Mouse (Mus musculus): ENCODE data around the gene Tmem189.

Gene Tmem189

GRCm38 (mm10) chr2:167701472-167701871 is 11.8 kb upstream of the Tmem189 start:
- no peak for DNase-seq (ENCODE audit: low spot score)

DNA sequence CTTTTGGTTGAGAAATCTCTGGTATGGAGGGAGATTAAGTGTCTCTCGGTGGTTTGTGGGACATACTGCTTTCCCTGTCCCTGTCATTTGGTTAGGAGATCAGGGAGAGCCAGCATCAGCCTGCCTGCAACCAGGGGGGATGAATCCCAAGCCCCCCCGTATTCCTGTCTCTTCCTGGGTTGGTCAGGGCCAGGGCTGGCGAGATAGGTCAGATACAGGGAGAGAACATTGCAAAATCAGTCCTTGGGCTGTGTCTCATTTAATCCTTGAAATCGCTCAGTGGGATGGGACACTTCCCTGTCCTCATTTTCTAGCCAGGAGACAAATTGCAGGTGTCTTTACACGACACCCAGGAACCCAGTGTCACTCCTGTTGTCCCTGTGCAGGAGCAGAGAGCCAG is 10.4 kb upstream of the Tmem189 start:
- no peak for DNase-seq (ENCODE audit: low spot score)

GRCm38 (mm10) chr2:167697902-167698301 is 8.3 kb upstream of the Tmem189 start:
- DNase-seq (ENCODE audit: low spot score) = no peak

GRCm38 (mm10) chr2:167696143-167696542 is 6.5 kb upstream of the Tmem189 start:
- no peak for DNase-seq (ENCODE audit: low spot score)

DNA sequence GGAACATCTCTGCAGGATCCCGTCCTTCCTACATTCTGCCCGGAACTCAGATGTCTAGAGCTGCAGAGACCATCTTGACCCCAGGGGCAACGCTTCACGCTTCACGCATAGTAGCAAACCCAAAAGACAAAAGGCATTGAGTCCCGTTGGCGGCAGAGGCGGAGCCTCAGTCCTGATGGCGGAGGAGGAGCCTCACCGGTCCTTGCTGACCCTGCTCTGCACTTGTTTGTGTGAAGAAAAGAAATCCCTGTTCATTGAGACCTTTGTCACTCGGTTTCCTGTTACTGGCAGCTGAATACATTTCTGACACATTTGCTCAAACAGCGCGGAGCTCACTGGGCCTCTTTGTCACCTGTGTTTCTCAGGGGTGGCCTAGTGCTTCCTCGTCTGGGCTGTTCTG is 5.9 kb upstream of the Tmem189 start:
- DNase-seq (ENCODE audit: low spot score) = no peak

GRCm38 (mm10) chr2:167694963-167695362 is 5.3 kb upstream of the Tmem189 start:
- DNase-seq (ENCODE audit: low spot score) = no peak

- no peak for DNase-seq (ENCODE audit: low spot score)
These were observed 4.6 kb upstream of the Tmem189 start for GRCm38 (mm10) chr2:167694244-167694643.

DNA sequence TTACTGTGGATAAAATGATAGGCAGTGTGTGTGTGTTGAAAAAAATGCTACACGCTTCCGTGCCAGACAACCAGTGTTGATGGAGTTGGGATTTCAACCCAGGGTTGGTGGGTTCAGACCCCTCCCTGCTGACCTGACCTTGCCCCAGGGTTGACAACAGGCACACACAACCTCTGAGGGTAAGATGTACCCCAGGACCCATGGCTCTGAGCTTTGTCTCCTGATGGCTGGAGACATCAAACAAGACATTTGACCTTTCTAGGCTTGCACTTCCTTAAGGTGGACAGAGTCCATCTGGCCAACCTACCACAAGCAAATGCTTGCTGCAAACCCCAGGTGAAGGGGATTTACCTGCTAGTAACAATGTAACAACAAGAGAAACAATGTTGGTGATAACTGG is 3.9 kb upstream of the Tmem189 start:
- DNase-seq (ENCODE audit: low spot score) = no peak

DNA sequence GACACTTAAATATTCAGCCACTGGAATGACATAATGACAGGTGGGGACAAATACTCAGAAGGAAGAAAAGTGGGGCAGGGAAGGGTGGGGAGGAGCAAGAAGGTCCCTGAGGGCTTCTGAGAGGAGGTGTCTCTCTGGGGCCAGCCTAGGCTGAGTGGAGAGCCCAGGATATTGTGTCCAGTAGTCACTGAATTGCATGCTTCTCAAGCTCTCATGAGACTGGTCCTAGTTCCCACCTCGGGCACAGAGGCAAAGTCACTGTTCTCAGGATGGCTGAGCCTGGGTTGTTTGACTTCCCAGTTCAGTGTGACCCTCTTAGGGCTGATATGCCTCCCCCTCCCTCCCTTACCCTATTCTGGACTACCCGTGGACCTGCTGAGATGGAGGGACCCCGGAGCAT is 3.2 kb upstream of the Tmem189 start:
- DNase-seq (ENCODE audit: low spot score) = no peak

DNA sequence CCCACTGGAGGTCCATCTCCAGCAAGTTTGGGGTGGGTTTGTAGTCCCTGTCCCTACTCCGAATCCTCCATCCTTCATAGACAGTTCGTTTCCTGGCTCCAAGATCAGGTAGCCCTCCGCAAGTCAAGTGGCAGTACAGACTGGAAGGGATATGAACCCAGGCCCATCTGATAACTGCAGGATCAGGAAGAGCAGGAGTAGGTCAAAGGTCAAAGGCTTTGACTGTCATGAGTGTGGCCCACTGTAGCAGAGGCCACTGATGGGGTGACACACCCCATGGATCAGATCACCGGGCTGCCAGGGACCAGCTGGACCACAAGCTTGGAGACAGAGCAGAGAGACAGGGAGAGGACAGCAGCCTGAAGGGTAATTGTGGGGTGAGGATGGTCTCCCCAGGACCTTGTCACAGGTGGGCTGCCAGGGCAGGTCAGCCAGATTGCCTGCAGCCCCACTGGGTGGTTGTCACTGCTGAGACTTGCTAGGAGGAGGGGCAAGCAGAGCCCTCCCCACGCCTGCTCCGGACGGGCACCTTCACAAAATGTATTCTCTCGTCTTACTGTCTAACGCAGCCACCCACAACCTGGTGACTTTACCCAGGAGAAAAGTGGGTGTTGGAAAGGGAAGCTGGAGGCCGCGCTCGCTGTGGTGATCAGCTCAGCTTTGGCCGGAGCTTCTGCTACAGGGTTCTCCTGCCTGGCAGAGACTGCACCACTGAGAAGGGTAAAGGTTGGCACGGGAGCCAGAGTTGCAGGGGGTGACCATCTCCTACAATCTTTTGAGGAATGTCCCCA is 2.4 kb upstream of the Tmem189 start:
- no peak for DNase-seq (ENCODE audit: low spot score)

- DNase-seq (ENCODE audit: low spot score) = no peak
These were observed 1.8 kb upstream of the Tmem189 start for GRCm38 (mm10) chr2:167691410-167691809.

- DNase-seq (ENCODE audit: low spot score) = no peak
These were observed 1.3 kb upstream of the Tmem189 start for GRCm38 (mm10) chr2:167690962-167691311.

DNA sequence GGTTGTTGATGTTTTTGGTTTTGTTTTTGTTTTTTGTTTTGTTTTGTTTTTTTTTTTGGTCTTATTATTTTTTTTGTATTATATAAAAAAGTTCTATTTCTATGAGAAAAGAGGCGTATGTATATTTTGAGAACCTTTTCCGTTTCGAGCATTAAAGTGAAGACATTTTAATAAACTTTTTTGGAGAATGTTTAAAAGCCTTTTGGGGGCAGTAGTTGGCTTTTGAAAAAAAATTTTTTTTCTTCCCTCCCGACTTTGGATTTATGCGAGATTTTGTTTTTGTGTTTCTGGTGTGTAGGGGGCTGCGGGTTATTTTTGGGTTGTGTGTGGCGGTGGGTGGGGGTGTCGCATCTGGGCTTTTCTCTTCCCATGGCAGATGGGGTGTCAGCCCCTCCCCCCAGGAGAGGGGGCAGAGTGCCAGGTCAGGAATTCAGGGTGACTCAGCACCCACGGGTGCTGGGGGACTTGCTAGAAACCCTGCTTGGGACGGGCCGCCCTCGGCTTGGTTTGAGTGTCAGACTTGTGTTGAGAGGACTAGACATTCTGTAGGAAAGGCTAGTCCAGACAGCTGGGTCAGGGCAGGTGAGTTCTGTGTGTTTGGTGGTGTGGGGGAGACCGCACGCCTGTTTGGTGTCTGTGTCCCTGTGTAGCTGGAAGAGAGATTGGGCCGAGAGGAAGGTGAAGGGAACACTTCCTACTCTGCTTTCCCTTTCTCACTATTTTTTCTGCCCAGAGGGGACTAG is 768 bp upstream of the Tmem189 start:
- no peak for DNase-seq (ENCODE audit: low spot score)

- peak; percentile 69 for DNase-seq (ENCODE audit: low spot score)
These were observed 847 bp downstream of the Tmem189 start, which contains the start of gene Cebpb for GRCm38 (mm10) chr2:167688498-167689451. Cebpb (plus strand) TSS chr2:167688915.

DNA sequence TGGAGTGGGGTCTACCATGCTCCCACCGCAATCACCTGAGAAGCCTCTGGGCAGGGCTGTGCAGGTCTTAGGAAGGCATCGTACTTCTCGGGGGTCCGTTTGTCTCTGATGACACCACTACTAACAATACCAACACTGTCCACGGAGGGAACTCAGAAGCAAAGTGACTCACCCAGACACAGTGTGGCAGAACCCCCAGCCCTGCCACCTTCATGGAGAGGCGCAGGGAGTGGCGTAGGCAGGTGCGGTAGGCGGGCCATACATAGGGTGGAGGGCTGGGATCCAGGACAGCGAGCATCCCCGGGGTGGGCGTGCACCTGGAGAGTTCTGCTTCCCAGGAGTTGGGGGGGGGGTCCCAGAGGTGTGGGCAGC is 1.5 kb downstream of the Tmem189 start:
- peak; percentile 27 for DNase-seq (ENCODE audit: low spot score)

DNA sequence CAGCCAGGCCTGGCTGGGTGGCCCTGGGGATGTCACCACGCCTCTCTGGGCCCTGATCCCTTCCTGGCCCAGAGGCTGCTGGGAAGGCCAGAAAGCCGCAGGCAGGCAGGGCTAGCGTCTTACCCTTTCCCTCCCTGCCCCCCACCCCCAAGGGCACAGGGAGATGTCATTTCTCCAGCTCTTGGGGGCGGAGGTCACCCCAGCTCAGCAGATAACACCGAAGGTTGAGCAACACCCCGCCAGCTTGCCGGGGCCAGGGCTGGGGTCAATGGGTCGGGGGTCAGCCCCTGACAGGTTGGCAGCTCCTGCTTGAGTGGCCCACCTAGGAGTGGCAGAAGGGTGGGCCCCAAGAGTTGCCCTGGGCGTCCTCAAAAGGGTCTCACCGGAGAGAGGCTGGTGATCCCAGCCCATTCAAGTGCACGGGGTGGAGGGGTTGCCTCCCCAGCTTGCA is 1.9 kb downstream of the Tmem189 start:
- no peak for DNase-seq (ENCODE audit: low spot score)

GRCm38 (mm10) chr2:167687250-167687586 is 2.4 kb downstream of the Tmem189 start:
- DNase-seq (ENCODE audit: low spot score) = no peak

- no peak for DNase-seq (ENCODE audit: low spot score)
These were observed 3.0 kb downstream of the Tmem189 start for GRCm38 (mm10) chr2:167686382-167687249.

DNA sequence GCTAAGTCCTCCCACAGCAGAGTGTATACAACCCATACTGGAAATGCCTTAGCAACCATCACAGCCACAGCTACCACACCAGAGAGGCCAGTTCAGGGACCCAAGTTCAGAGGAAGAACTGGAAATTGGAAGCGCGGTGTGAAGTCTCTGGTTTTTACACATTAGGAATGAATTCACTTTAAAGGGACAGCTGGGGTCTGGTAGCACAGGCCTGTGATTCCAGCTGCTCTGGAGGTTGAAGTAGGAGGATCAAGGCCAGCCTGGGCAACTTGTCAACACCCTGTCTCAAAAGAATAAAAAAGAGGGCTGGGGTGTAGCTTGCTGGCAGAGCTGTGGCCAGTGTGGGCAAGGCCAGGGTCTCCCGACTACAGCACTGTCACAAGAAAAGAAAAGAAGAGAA is 3.8 kb downstream of the Tmem189 start:
- no peak for DNase-seq (ENCODE audit: low spot score)

GRCm38 (mm10) chr2:167685137-167685536 is 4.5 kb downstream of the Tmem189 start:
- peak; percentile 96 for DNase-seq (ENCODE audit: low spot score)

- no peak for DNase-seq (ENCODE audit: low spot score)
These were observed 5.9 kb downstream of the Tmem189 start for GRCm38 (mm10) chr2:167683721-167684120.
